Mouse (Mus musculus) embryonic fibroblast, embryonic 13.5 days (primary cell): ENCODE measurements at regions not wholly inside any gene's neighbourhood (a gene's known extent, or its start where the extent isn't known, plus 50 kb on each side); places are given as distances from the start of the nearest gene placed in this dataset.

Experiments used
- H3K27ac ChIP-seq: 2 replicates; pipeline ENCODE4 v1.5.1; 2012; ENCODE audit warnings: low read length, control low read depth, inconsistent platforms; ENCODE audit not compliant: insufficient read depth
- H3K4me1 ChIP-seq: 2 replicates; pipeline ENCODE4 v1.6.1; 2011; ENCODE audit warnings: low read length; ENCODE audit not compliant: control insufficient read depth, insufficient read depth
- H3K4me3 ChIP-seq: 2 replicates; pipeline ENCODE4 v1.5.1; 2011; ENCODE audit warnings: mild to moderate bottlenecking, control low read depth, low read length; ENCODE audit not compliant: insufficient read depth
- CTCF ChIP-seq: IDR thresholded peaks from 2 replicates; pipeline ENCODE4 v1.5.1; 2011; ENCODE audit warnings: mild to moderate bottlenecking, control low read depth, low read length, moderate library complexity, borderline replicate concordance; ENCODE audit not compliant: insufficient read depth
- POLR2A ChIP-seq: IDR thresholded peaks from 2 replicates; pipeline ENCODE4 v1.6.1; 2011; ENCODE audit warnings: low read depth, mild to moderate bottlenecking, control low read depth, low read length, moderate library complexity

- TF ChIP-seq CTCF (no peak), POLR2A (no peak)
Measured at GRCm38 (mm10) chr5:46032206-46032605, 174.8 kb upstream of the Lcorl start.

GRCm38 (mm10) chr5:46024138-46024537 lies 166.7 kb upstream of the Lcorl start:
- TF ChIP-seq CTCF (no peak), POLR2A (no peak)

More at GRCm38 (mm10) chr5:46032206-46032605, 174.8 kb upstream of the Lcorl start:
- Histone ChIP-seq H3K4me1 (no peaks in the 10 kb centered on the region), H3K4me3 (no peak overlapping the region), H3K27ac (no peak overlapping the region)

GRCm38 (mm10) chr5:46023456-46023855 lies 166.0 kb upstream of the Lcorl start:
- H3K4me1 ChIP-seq: no peaks in the 10 kb centered on the region
- no peak overlapping the region for H3K4me3 ChIP-seq
- no peak overlapping the region for H3K27ac ChIP-seq
- TF ChIP-seq POLR2A: no peak
- no peak for TF ChIP-seq CTCF

More at GRCm38 (mm10) chr5:46024138-46024537, 166.7 kb upstream of the Lcorl start:
- Histone ChIP-seq H3K27ac (no peak overlapping the region), H3K4me1 (no peaks in the 10 kb centered on the region), H3K4me3 (no peak overlapping the region)

GRCm38 (mm10) chr5:46022047-46022422 lies 164.6 kb upstream of the Lcorl start:
- Histone ChIP-seq H3K4me3 (no peak overlapping the region), H3K27ac (no peak overlapping the region), H3K4me1 (no peaks in the 10 kb centered on the region)
- TF ChIP-seq CTCF (no peak), POLR2A (no peak)

- H3K27ac ChIP-seq: no peak overlapping the region
- TF ChIP-seq POLR2A: no peak
- TF ChIP-seq CTCF: no peak
- H3K4me1 ChIP-seq: no peaks in the 10 kb centered on the region
- no peak overlapping the region for H3K4me3 ChIP-seq
Measured at GRCm38 (mm10) chr5:46021398-46022046, 164.1 kb upstream of the Lcorl start.

- H3K27ac ChIP-seq: no peak overlapping the region
- no peaks in the 10 kb centered on the region for H3K4me1 ChIP-seq
- no peak overlapping the region for H3K4me3 ChIP-seq
- TF ChIP-seq POLR2A: no peak
- no peak for TF ChIP-seq CTCF
Measured at GRCm38 (mm10) chr5:46020175-46020574, 162.8 kb upstream of the Lcorl start.

GRCm38 (mm10) chr5:46007446-46007845 lies 150.0 kb upstream of the Lcorl start:
- Histone ChIP-seq H3K27ac (no peak overlapping the region), H3K4me3 (no peak overlapping the region), H3K4me1 (no peaks in the 10 kb centered on the region)
- no peak for TF ChIP-seq CTCF

- TF ChIP-seq POLR2A (no peak), CTCF (no peak)
- no peak overlapping the region for H3K27ac ChIP-seq
Measured at GRCm38 (mm10) chr5:46006691-46007090, 149.3 kb upstream of the Lcorl start.

GRCm38 (mm10) chr5:46006228-46006627 lies 148.8 kb upstream of the Lcorl start:
- Histone ChIP-seq H3K4me1 (no peaks in the 10 kb centered on the region), H3K27ac (no peak overlapping the region), H3K4me3 (no peak overlapping the region)
- TF ChIP-seq CTCF (no peak), POLR2A (no peak)

More at GRCm38 (mm10) chr5:46006691-46007090, 149.3 kb upstream of the Lcorl start:
- H3K4me3 ChIP-seq: no peak overlapping the region
- H3K4me1 ChIP-seq: no peaks in the 10 kb centered on the region

- no peaks in the 10 kb centered on the region for H3K4me1 ChIP-seq
- TF ChIP-seq CTCF: no peak
- no peak for TF ChIP-seq POLR2A
- no peak overlapping the region for H3K4me3 ChIP-seq
- no peak overlapping the region for H3K27ac ChIP-seq
Measured at GRCm38 (mm10) chr5:46005631-46006030, 148.2 kb upstream of the Lcorl start.
